Mouse (Mus musculus) right cerebral cortex, postnatal 14 days (tissue): ENCODE data around the gene Gpr65.
"Not testable (repeated sequence)": the region's sequence is repeated elsewhere in the genome, so short reads cannot be mapped to it uniquely, and the experiment has no call there.

ENCODE experiments used
- DNase-seq: peaks from one replicate; pipeline ENCODE4 v3.0.0; 2022

Gpr65 gene

DNA sequence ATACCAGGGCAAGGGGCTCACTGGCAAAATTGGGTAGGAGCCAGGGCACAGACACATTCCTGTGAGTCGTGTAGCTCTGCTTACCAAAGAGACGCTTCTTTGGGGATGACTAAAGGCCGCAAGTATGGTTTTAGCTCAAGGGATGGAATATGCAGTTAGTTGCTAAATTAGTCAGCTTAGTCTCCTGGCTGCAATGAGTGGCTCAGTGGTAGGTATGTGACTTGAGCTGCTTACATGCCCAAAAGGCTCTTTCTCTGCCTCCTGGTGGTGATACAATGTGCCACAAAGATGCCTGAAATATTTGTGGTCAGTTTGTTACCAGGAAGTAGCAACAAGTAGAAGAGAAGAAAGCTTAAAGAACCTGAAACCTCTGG, 15.0 kb downstream of the Gpr65 start:
- no peak for DNase-seq

GRCm38 (mm10) chr12:98284477-98284876, 16.0 kb downstream of the Gpr65 start:
- DNase-seq, result no peak

GRCm38 (mm10) chr12:98290475-98290874, 22.0 kb downstream of the Gpr65 start:
- no peak for DNase-seq

DNA sequence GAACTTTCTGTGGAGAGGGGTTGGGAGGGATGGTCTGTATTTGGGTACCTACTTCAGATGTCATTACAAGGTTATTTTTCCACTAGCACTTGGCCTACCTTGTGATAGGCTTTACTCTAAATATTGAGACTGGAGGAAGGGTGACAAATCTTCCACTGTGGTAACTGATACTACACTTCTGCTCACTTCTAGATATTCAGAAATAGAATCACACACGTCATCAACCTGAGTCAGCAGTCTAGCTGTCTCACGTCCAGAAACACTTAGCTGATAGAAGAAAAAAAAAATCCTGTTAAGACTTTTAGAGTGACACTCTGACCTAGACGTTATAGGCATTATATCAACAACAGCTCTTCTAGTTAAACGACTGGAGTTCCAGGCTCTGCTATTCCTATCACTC, 23.8 kb downstream of the Gpr65 start:
- DNase-seq, result no peak

- no peak for DNase-seq
Measured at GRCm38 (mm10) chr12:98294241-98294640, 25.8 kb downstream of the Gpr65 start.

DNA sequence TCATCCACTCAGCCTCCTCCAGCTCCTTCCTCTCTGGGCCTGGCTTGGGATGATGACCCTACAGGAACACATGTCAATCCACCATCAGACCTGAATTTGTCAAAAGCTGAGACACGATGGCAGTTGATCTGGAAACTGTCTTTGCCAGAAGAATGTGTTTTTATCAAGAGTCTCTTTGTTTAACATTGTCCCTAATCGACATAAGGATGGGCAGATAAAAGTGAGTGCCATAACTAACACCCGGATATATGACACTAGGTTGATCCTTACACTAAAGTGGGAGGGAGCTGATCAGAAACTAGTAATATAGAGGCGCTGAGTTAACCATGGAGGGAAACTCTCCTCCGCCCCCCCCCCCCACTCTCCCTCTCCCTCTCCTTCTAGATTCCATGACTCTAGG, 33.5 kb downstream of the Gpr65 start:
- no peak for DNase-seq

- no peak for DNase-seq
Measured at GRCm38 (mm10) chr12:98303013-98303412, 34.6 kb downstream of the Gpr65 start.

- no peak for DNase-seq
Measured at GRCm38 (mm10) chr12:98307179-98307915, 38.9 kb downstream of the Gpr65 start.

DNA sequence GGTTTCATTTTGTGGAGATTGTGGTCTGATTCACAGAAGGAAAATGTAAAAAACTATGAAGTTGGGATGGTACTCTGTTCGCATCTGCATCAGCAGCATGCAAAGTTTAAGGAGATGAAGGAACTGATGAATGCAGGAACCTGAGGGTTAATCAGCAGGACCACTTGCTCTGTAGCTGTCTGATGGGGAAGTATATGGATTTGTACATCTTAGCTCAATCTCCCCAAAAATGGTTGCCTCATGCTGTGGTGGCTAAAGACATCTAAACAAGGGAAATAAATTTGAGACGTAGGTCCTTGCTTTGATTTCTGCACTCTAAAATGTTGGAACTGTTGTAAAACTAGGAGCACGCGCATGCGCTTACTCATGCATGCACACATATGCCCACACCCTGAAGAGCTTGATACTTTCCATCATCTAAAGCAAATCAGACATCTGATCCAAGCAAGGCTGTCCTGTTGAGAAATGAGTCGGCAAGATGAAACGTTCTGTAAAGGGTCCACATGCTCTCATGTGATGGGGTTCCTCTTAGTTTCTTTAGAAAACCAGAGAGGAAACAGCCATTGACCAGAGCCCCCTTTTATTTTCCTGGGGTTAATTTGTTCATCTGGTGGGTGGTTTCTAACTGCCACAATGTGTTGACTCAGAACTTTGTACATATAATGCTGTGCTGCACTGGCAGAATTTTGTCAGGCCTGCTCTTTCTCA, 43.1 kb downstream of the Gpr65 start:
- DNase-seq, result no peak

GRCm38 (mm10) chr12:98315924-98316323, 47.5 kb downstream of the Gpr65 start:
- no peak for DNase-seq

- DNase-seq, result no peak
Measured at GRCm38 (mm10) chr12:98317718-98318340, 49.4 kb downstream of the Gpr65 start.

GRCm38 (mm10) chr12:98322426-98322825, 54.0 kb downstream of the Gpr65 start:
- DNase-seq, result no peak

DNA sequence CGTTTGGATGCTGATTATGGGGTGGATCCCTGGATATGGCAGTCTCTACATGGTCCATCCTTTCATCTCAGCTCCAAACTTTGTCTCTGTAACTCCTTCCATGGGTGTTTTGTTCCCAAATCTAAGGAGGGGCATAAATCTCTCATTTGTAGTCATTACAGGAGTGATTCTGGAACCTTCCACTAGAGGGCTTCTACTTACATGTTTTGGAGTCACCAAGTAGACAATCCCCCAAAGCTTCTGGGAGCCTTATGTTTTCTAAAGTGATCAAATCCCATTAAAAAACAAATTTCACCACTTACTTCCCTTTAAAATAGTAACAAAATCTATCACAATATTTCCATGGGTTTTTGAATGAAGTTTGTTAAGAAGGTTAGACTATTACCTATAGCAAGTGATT, 55.7 kb downstream of the Gpr65 start:
- not testable (repeated sequence) for DNase-seq
